Mouse (Mus musculus): Measurements from ENCODE around the gene Rgp1.
"Not testable (repeated sequence)": the region's sequence is repeated elsewhere in the genome, so short reads cannot be mapped to it uniquely, and the experiment has no call there.

Gene Rgp1

DNA sequence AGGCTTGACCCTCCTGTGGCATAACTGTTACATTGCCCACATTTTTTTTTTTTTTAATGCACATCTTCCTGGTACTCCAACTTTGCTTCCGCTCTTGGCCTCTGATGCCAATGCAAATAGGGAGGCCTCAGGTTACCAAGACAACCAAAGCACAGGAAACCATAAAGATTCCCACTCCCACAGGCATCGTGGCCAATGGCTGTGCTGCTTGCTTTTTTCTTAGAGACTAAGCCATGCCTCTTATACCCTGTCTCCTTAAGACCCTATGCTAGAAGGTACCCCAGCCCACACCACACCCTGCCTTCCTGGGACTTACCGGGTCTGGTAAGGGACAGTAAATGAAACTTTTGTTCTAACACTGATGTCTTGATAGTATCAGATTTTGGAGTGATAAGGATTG, 14.9 kb downstream of the Rgp1 start:
- DNase-seq (ENCODE audit: low read depth): no peak

DNA sequence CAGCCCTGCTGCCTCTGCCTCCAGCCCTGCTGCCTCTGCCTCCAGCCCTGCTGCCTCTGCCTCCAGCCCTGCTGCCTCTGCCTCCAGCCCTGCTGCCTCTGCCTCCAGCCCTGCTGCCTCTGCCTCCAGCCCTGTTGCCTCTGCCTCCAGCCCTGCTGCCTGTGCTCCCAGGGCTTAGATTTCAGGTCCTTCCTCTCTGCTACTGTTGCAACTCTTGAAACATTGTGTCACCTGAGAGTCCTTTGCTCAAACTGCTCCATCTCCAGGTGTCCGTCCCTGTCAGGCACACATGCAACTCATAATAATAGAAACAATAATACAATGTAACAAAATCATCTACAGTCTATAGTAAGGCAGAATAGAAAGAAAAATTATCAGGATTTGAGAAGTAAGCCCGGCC, 18.1 kb downstream of the Rgp1 start:
- not testable (repeated sequence) for DNase-seq (ENCODE audit: low read depth)

DNA sequence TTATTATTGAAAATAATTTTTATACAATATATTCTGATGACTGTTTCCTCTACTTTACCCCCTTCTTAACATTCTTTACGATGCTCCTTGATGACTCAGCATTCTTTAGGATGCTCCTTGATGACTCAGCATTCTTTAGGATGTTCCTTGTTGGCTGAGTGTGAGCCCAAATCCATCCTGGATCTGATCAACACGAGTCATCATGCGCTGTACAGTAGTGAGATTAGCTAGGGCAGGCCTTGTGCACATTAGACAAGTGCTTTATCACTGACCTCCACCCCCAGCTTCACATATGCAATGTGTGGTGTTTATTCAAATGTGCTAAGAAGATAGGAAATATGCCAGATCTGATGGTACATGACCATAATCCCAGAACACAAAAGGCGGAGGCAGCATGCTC, 19.7 kb downstream of the Rgp1 start:
- DNase-seq (ENCODE audit: low read depth): no peak

DNA sequence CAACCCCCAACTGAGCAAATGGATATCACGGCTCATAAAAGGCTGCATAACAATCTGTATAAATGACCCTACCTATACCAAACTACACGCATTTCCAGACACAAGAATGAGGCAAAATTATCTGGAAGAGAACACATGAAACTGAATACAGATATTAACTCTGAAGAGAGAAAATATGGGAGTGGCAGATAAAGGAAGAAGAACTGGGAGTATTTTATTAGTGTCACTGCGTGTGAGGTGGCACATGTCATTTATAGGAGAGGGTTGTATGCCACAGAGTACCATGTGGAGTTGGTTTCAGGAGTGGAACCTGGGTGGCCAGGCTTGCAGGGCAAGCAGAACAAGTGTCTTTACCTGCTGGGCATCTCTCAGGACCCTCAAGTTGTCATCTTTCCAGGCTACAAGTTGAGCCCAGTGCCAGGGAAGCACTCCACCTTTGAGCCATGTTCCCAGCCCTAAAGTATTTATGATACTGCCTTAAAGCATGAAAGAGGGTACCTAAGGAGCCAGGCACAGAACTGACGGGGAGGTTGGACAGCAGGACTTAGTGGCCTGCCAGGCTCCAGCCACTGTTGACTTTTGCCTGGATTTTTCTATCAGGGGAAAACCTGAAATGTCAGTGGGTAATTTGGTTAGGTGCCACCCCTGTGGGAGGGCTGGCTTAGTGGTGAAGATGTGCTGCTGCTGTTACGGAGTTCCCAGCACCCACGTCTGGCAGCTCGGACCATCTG, 20.3 kb downstream of the Rgp1 start:
- DNase-seq (ENCODE audit: low read depth): no peak

DNA sequence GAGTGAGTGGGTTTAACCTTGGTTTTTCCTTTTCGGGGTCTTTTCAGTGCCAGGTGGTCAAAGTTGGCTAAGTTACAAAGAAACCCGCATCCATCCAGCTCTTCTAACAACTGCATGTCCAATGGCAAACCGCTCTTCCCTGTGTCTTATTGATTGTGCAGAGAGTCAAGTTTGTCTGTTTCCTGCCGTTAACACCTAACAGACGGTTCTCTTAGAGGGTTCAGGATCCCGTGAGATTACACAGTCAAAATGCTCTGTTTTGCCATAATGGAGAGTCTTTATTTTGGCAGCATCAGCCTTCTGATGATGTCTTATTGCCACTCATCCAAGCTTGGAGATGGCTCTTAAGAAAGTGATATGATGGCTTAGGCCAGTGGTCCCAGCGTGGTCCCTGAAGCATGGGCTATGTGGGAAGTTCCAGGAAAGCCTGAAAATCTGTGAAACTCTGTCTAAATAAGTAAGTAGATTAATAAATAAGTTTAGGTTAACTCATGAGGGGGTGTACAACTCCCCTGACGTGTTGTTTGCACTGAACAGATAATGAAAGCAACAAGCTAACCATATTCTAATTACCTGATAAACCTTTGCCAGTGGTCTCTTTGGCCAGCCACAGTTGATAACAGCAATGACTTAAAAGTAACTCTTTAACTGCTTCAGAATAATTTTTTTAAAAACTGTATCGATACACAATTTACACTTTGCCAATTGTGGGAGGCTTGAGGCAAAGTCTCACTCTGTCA, 21.9 kb downstream of the Rgp1 start:
- DNase-seq (ENCODE audit: low read depth): no peak

DNA sequence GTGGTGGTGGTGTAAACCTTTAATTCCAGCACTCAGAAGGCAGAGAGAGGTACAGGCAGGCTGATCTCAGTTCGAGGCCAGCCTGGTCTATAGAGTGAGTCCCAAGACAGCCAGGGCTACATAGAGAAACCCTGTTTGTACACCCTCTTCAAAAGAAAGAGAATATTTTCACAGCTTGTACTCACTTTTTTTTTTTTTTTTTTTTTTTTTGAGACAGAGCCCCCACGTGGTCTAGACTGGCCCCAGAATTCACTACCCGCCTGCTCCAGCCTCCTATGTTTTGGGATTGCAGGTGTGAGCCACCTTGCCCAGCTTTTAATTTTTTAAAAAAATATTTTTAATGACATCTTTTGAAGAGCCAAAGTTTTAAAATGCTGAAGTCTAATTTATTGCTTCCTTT, 25.6 kb downstream of the Rgp1 start:
- no peak for DNase-seq (ENCODE audit: low read depth)

DNA sequence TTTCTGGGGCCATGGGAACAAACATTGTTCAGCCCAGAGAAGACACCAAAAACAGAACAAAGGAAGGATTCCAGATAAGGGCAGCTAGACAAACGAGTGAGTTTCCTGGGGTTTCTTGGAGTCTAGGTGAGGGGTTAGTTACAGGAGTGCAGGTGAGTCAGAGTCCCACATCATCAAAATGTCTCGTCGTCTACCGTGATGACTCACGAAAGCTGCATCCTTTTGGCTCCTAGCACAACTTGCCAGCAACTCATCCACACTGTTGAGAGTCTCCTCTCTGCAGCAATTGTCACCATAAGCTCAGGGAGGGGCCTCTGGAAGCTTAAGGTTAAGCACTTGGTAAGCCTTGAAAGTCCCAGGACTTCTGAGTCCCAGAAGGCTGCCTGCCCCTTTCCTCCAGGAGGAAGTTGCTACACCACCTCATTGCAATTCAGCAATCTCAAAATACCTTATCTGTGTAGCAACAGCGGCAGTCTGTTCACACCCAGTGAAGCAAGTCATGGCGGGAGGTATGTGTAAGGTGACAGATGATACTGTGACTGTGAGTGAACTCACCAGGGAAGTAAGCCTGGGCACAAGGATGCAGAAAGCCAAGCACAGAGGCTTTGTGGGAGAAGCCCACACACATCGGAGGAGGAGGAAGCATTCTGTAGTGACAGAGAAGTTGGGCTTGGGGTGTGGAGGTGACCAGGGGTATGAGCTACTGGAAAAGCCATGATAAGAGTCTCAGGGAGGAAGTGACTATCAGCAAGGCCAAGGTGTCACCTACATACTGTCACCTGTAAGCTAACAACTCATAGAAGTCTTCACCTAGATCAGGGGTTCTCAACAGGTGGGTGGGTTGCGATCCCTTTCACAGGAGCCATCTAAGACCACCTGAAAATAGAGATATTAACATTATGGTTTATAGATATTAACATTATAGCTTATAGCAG, 26.5 kb downstream of the Rgp1 start:
- DNase-seq (ENCODE audit: low read depth): no peak

DNA sequence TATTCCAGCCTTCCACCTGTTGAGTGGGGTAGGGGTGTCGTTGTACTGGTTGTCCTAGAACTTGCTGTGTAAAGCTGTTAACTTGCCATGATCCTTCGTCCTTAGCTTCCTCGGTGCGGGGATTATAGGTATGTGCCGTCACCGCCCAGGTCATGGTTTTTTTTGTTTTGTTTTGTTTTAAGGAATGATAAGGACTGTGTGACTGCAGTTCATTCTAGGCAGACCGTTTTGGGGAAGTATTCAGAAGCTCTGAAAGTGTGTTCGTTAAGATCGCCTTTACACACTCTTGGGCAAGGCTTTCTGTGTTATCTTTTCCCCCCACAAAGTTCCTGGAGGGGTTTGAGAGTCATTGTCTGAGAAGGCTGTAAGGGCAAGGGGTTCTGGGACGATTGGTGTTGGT, 34.0 kb downstream of the Rgp1 start:
- no peak for DNase-seq (ENCODE audit: low read depth)

DNA sequence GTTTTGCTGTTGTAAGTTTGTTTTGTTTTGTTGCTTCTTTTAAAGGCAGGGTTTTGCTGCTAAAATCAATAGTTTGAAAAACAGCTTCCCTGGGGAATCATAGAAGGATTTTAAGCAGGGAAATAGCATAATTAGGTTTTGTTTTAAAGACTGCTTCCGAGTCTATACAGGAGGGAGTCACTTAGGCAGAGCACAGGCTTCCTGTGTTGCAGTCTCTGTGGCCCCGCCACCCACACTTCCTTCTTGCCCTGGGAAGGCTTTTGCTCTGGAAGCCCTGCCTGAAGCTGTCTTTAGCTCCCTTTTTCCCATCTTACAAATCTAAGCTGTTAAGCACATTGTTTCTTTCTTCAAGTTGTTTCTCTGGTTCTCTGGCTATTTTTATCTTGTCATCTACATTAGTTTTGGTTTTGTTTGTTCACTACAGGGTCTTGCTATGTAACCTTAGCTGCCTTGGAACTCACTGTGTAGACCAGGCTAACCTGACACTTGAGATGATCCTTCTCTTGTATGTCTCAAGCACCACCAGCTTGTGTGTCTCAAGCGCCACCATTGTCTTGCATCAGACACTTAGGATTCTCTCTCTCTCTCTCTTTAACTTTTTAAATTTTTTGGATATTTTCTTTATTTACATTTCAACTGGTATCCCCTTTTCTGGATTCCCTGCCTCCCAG, 34.7 kb downstream of the Rgp1 start:
- DNase-seq (ENCODE audit: low read depth): peak; percentile 24

DNA sequence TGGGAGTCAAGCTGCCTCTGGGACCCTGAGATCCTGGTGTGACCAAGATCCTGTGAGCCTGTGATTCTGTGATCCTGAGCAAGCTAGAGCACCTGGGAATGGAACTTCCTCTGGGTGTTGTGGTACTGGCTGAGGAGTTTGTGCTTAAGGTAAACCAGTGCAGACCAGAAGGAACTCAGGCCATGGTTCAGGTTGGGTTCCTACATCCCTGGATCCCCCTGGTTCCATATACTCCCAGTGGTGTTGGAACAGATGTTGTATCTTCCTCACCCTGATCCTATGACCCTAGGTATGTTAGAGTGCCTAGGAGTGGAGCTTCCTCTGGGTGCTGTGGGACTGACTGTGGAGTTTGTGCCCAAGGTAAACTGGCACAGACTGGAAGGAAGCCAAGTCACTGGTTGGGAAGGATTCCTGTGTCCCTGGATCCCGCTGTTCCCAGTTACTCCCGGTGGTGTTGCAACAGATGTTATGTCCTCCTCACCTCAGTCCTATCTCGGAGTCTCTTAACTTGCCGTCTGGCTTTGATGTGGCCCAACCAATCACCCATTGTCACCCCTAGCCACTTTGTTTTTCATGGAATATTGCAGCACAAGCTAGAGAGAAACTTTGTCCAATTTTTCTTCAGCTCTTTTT, 41.7 kb downstream of the Rgp1 start:
- DNase-seq (ENCODE audit: low read depth): no peak

DNA sequence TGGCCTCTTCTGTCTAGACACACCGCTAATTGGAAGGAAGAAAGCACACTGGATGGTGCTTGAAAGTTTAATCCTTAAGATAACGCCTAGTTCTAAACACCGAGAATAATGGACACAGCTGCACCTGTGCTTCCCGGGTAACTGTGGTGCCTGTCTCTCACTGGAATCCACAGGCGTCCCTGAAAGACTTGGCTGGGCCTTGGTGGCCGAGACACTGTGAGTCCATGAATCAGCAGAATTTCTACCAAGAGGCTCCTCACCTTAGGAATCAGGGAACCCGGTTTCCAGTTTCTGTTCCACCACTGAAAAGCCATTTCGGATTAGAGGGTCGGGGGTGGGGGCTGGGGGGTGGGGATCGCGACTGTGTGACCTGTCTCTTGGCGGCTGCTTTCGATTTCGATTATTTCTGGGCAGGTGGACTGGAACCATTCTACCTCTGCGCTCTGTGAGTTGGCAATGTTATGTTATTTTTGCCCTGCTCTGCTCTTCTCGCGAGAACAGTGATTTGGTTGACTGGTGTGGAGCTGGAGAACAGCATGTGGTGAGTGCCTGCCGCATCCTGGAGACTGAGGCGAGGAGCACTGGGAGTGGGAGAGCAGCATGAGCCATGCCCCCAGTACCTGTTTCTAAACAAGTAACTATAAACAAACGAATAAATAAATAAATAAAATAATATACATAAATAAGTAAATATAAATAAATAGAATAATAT, 50.7 kb downstream of the Rgp1 start:
- peak; percentile 10 for DNase-seq (ENCODE audit: low read depth)

DNA sequence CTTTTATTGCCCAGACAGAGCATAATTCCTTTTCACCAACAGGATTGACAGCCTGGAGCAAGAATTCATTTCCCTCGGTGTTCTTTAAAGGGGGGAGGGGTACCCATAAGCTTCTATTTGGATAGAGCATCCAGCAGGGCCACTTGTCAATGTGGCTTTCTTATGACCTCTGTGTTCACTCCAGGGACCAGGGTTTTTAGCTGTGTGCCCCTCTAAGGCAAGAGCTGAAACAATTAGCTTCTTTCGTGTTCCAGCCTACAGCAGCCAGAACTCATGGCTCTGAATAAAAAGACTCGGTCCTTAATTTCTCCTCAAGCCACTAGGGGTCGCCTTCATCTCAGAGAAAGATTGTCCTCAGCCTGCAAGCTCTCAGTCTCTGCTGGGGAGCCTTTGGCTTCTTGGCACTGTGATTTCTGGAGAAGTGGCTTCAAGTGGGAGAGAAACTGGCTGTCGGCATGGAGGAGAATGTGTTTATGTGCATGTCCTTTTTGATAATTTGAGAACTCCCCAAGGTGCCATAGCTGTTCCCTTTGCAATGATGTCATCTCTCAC, 51.6 kb downstream of the Rgp1 start:
- peak; percentile 84 for DNase-seq (ENCODE audit: low read depth)

DNA sequence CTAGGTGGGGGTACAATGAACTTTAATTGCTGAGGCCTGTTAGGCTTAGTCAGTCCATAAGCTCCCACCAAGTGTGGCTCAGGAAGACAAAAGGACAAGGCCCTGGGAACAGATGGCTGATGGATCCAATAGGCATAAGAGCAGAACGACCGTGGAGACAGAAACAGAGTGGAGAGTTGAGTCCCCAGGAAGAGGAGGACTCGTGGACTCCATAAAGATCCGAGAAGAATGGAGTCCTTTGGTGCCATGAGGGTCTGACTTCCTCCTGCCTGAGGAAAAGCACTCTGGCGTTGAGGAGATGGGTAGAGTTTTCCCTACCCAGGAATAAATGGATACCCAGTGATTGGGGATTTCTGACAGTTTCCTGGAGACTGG, 52.1 kb downstream of the Rgp1 start:
- DNase-seq (ENCODE audit: low read depth): no peak

DNA sequence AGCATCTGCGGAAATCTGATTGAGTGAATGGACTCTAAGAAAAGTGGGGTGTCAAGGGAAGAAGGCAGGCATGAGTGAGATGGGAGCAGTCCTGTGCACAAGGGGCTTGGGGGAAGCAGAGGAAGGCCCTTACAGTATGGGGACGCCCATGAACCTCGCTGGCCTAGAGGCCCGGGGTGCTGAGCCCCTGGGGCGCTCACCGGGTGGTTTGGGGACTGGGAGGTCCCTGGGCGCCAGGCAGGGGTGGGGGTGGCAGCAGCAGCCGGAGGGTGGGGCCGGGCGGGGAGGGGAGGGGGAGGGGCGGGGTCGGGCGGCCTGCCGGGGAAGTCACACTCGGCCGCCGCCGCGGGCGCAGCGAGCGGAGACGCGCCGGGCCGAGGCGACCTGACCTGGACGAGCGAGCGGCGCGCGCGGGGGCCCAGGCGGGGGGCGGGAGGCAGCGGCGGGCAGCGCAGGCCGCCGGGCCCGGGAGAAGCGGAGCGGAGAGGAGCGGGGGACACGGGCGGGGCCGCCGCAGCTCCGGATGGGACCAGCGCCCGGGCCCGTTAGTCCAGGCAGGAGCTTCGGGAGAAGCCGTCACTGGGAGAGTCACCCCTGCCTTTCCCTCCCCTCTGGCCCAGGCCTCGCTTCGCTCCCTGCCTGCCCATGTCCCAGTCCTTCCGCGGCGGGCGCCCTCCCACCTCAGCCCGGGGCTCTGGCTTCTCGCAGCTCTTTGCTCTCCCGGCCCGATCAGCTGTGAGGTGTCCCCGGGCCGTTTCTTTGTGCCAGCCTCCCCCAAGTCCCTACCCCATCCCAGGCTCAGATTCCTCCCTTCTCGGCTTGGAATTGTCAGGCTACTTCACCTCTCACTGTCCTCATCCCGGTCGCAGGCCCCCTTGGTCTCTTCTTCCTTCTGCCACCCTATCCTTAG, 52.8 kb downstream of the Rgp1 start, which contains the start of gene Npr2:
TSS of gene Npr2 (plus strand) at position 890 of the 910 bp plus-strand sequence.
- DNase-seq (ENCODE audit: low read depth): peak; percentile 12

DNA sequence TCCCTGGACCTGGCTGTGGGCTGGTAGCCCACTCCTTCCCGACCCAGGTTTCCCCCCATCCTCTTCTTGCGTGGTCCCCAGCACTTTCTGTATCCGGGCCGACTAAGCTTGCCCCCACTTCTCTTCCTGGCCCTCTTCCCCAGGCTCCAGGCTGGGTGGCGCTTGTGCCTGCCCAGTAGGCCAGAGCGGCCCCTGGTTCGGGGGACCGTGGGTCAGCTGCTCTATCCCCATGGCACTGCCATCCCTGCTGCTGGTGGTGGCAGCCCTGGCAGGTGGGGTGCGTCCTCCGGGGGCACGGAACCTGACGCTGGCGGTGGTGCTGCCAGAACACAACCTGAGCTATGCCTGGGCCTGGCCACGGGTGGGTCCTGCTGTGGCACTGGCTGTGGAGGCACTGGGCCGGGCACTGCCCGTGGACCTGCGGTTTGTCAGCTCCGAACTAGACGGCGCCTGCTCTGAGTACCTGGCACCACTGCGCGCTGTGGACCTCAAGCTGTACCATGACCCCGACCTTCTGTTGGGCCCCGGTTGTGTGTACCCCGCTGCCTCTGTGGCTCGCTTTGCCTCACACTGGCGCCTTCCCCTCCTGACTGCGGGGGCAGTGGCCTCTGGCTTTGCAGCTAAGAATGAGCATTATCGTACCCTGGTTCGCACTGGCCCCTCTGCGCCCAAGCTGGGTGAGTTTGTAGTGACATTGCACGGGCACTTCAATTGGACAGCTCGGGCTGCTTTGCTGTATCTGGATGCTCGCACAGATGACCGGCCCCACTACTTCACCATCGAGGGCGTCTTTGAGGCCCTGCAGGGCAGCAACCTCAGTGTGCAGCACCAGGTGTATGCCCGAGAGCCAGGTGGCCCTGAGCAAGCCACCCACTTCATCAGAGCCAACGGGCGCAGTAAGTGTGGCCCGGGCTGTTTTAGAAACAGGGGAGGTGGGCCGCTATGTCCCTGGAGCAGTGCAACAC, 53.7 kb downstream of the Rgp1 start:
- DNase-seq (ENCODE audit: low read depth): no peak

DNA sequence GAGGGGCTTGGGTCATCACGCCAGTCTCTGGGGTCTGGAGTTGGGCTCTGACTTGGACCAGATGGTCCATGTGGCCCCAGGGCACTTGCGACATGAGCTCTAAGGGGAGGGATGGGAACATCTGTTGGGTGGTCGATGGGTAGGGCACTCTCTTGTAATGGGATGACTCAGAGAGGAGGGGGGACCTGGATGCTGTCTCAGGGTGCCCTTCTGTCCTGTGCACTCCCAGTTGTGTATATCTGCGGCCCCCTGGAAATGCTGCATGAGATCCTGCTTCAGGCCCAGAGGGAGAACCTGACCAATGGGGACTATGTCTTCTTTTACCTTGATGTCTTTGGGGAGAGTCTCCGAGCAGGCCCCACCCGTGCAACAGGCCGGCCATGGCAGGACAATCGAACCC, 54.8 kb downstream of the Rgp1 start:
- DNase-seq (ENCODE audit: low read depth): no peak

DNA sequence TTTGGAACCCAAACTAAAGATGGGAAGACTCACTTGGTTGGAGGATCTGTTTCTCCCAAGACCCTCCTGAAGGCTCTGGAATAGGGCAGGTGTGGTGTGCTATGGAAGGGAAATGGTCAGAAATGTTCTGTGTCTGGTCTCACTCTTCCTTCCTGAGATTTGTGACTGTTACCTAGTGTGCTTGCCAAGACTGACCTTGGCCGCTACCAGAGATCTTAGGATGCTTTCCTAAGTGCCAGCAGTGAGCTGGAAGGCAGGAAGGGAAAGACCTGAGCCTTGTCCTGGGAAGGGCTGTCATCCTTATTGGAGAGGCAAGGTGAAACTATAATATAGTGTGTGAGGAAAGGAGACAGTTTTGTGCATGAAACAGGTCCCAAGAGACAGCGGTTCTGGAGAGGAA, 55.2 kb downstream of the Rgp1 start:
- no peak for DNase-seq (ENCODE audit: low read depth)

DNA sequence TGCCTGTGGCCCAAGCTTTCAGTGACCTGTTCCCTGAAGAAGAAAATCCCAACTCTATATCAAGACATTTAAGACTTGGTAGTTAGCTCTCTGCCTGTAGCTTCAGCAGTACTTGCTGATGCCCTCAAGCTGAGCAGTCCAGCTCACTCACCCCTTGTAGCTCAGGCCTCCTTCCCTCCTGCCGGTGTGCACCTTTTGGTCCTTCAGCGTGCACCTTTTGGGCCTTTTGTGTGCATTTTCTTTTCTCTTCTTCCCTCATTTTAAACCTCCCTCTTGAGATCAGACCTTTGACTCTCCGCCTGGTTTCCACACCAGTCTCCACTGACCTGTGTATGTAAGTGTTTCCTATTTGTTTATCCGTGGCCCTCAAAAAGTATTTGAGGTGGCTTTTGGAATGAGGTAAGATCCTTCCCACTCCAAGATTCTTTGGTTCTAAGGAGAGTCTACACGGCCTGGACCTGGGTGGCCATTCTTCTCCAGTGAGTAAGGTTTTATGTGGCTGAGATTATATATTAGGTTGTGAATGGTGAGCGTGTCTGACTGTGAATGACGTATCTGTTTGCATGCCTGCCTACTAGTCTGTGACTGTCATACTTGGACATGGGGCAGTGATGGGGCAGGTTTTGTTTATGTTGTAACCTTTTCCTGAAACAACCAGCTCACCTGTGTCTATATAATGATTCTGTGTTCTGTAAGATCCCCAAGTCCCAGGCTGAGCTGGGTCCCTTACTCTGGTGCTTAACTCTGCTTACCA, 56.3 kb downstream of the Rgp1 start:
- DNase-seq (ENCODE audit: low read depth): no peak
